Mouse (Mus musculus) retina, embryonic 14.5 days (tissue): Measurements from ENCODE around the gene Ildr2.

ENCODE experiments used
- DNase-seq: peaks from one replicate; pipeline ENCODE4 v3.0.0-alpha.2; 2015; ENCODE audit warnings: low spot score

Gene Ildr2

GRCm38 (mm10) chr1:166342539-166342938 is 88.6 kb downstream of the Ildr2 start:
- DNase-seq = no peak

DNA sequence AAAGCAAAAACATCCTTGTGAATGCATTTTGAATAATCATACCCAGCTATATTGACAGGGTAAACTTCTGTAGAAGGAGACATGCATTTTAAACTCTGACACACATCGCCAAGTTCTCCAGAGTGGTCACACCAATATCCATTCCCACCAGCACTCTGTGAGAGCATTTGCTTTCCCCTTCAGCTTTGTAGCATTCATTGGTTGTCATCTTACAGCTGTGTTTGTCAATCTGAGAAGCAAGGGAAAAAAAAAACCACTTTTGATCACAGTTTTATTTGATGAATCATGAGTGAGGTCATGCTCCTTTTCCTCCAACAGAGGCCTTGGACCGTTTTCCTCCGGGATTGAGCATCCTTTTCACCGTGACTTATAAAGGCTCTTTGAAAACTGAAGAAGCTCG is 89.6 kb downstream of the Ildr2 start:
- no peak for DNase-seq

DNA sequence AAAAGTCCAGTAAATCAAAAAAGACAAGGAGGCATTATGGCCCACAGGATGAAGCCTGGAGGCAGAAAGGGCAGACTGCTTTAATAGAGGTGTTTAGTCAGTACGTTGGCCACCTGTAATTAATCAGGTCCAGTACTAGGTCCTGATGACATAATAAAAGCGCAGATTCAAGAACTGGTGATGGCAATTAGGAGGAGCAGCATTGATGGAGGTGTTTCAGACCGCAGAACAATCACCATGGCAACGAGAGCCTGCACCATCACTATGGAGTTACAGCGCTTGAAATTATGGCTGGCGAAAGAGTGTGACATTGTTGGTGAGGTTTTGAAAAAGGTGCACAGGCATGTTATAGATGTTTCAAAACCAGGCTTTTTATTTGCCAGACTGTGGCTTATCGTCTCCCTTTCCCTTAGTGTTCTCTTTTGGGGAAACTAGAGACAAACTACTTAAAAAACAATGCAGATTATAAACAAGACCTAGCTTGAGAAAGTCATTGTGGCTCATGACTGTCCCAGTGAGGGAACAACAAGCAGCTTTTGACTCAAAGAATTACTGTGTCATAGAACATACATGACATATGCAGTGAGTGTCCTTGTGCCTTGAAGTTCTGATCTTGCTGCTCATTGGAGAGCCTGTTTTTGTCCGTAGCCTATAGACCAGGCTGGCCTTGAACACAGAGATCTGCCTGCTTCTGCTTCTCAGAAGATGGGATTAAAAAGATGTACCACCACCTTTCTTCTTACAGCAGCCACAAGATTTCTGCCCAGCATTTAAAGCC is 90.5 kb downstream of the Ildr2 start:
- DNase-seq = no peak

DNA sequence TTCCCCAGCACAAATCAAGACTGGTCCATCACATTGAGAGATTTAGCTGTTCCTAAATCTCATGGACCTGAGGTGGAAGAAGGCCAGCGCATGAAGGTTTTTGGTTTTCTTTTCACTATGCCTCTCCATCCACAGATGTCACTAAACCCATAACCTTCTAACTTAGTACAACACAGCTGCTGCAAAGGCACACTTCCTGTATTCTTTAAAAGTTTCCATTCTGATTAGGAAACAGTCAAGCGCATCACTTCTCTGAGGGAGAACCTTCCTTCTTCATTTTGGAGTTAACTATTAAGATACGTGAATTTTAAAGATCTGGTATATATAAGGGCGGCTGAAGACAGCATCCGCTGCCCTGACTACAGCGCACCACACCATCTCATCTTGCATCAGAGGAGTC is 91.7 kb downstream of the Ildr2 start:
- no peak for DNase-seq

DNA sequence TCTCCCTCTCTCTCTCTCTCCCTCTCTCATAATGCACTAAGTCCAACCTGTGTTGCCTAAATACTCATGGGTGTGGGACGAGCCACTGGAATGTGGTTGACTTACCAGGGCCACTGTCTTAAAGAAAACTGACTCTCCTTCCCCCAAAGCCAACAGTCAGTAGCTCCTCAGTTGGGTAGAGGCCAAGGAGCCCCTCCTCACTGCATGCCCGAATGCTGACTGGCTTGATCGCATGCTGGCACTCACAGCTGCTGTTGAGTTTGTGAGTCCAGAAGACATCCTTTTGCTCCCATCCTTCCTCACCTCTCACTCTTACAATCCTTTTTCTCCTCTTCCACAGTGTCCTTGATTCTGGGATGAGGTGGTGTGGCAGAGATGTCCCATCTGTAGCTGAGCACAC is 93.0 kb downstream of the Ildr2 start:
- DNase-seq = no peak

GRCm38 (mm10) chr1:166349341-166349740 is 95.4 kb downstream of the Ildr2 start:
- DNase-seq = no peak

GRCm38 (mm10) chr1:166349751-166350150 is 95.8 kb downstream of the Ildr2 start:
- DNase-seq = no peak

DNA sequence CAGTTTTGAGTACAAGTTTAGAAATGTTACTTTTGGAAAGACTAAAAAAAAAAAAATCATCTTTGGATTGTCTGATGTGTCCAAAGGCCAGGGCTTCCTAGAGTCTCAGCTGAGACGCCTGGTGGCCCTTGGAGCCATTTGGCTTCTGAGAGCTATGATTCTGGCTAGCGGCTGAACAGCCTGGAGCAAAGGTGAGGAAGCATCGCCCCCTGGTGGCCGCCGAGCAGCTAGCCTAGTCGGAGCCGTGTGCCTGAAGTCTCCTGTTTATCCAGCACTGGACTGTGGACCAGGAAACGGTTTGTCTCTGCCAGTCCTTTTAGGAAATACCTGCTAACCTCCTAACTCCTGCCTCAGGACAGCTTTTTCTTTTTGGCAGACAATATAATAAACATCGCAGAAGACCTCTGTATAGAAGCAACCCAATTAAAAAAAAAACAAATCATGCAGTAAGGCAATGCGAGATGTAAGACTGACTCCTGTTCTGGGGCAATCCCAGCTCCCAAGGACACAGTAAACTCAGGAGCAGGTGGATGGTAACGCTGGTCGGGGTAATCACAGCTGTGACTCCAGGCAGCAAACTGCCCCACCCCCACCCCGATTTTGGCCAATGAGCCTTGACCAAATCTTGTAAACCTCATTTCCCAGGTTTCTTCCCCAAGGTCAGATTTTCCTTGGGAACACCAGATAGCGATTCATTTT is 106.4 kb downstream of the Ildr2 start:
- peak; percentile 79 for DNase-seq

- DNase-seq = no peak
Observed at GRCm38 (mm10) chr1:166360896-166361295, 107.0 kb downstream of the Ildr2 start.

DNA sequence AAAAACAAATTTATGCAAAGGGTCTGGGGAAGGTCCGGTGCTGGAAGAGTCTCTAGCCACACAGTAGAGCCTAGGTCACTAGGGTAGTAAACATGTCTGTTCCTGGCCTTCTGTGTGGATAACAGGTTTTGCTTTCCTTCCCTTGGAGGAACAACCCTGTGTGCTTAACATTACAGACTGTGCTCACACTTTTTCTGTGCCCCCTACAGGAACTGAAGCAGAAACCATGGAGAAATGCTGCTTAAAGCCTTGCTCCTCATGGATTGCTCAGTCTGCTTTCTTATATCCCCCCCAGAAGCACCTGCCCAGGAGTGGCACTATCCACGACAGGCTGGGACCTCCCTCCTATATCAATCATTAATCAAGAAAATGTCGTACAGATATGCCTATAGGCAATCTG is 107.9 kb downstream of the Ildr2 start:
- DNase-seq = no peak

GRCm38 (mm10) chr1:166362659-166363058 is 108.7 kb downstream of the Ildr2 start:
- no peak for DNase-seq

GRCm38 (mm10) chr1:166363122-166363521 is 109.2 kb downstream of the Ildr2 start:
- DNase-seq = no peak
